Mouse (Mus musculus) olfactory bulb, adult 2 months (tissue): ENCODE measurements around the gene Ifit1bl2.
"Not testable (repeated sequence)": the region's sequence is repeated elsewhere in the genome, so short reads cannot be mapped to it uniquely, and the experiment has no call there.

ENCODE experiments used
- CTCF ChIP-seq: fragments of 200-500 bp; IDR thresholded peaks from 2 replicates; pipeline ENCODE4 v1.5.1; 2012; ENCODE audit warnings: low read depth, mild to moderate bottlenecking, low read length, moderate library complexity; ENCODE audit not compliant: insufficient read depth
- POLR2A ChIP-seq: fragments of 200-500 bp; IDR thresholded peaks from 2 replicates; pipeline ENCODE4 v1.6.1; 2012; ENCODE audit warnings: mild to moderate bottlenecking, low read depth, low read length, moderate library complexity; ENCODE audit not compliant: insufficient read depth

GRCm38 (mm10) chr19:34583126-34583766 lies 57.3 kb downstream of the Ifit1bl2 start, which contains the start of gene Ifit3:
- not testable (repeated sequence) for TF ChIP-seq CTCF, POLR2A
